Comparison of ENCODE assay signal across 22 mouse cellular contexts in genomic region chr11:108057138-108057537, GRCm38 (mm10).
DNase-seq lines count a peak whose midpoint lies in the region; ATAC-seq lines count a peak whose summit lies in the region.
"Had no signal": no experiment of that assay in that cellular context is flagged by ENCODE, and none has a peak within 500 bp of the region (broad histone marks: within the 10 kb centered on the region; RNA-seq: fewer than 3 reads in every experiment).

No protein-coding gene starts in this region.

- ATAC-seq in frontal cortex, adult (ENCODE audit: low TSS enrichment), result peak; percentile 38
- ATAC-seq in CD4-positive, CD25-positive, alpha-beta regulatory T cell, adult 4 months, result no peak
- ATAC-seq: forebrain, embryonic 14.5 days; forebrain, postnatal 0 days; hindbrain, postnatal 0 days; inflammation-experienced regulatory T-cells, adult 6 months; Patski had no signal

- no peak for DNase-seq in frontal cortex, postnatal 25 days (ENCODE audit: low spot score in 2 of 2)
- peak; percentile 14 for DNase-seq in layer of hippocampus, adult 9-11 months
- DNase-seq in layer of hippocampus, adult 9-10 months (ENCODE audit: low spot score), result no peak
- DNase-seq in testis, postnatal 10 days (ENCODE audit: low spot score), result peak; percentile 5
- no peak for DNase-seq in testis, postnatal 14 days (ENCODE audit: low spot score)
- no peak for DNase-seq in c-Kit-positive CD71-positive TER-119-positive erythroid progenitor cells, embryonic 14.5 days (ENCODE audit: low spot score)
- DNase-seq: adrenal gland, adult 2 months; adrenal gland, postnatal 14 days; cerebellum, adult 18-20 months; cerebellum, adult 9-10 months; cerebellum, postnatal 14 days; forebrain, postnatal 0 days; gastrocnemius, postnatal 10 days; gastrocnemius, postnatal 36 days; heart, postnatal 10 days; heart, postnatal 36 days had no signal

Comparison
In these comparisons a context has a peak if more than half of its experiments do, and no peak if none do; other contexts are left out.
1. DNase-seq: peak in layer of hippocampus, adult 9-11 months (single experiment) and testis, postnatal 10 days (single experiment); none in frontal cortex, postnatal 25 days (0 of 2), layer of hippocampus, adult 9-10 months (single experiment), testis, postnatal 14 days (single experiment) and c-Kit-positive CD71-positive TER-119-positive erythroid progenitor cells, embryonic 14.5 days (single experiment).